Mouse (Mus musculus): ENCODE measurements around the gene Ntn4.
A peak's percentile ranks its signal among the peaks of the same experiment; 100 is the strongest.

Ntn4 gene

DNA sequence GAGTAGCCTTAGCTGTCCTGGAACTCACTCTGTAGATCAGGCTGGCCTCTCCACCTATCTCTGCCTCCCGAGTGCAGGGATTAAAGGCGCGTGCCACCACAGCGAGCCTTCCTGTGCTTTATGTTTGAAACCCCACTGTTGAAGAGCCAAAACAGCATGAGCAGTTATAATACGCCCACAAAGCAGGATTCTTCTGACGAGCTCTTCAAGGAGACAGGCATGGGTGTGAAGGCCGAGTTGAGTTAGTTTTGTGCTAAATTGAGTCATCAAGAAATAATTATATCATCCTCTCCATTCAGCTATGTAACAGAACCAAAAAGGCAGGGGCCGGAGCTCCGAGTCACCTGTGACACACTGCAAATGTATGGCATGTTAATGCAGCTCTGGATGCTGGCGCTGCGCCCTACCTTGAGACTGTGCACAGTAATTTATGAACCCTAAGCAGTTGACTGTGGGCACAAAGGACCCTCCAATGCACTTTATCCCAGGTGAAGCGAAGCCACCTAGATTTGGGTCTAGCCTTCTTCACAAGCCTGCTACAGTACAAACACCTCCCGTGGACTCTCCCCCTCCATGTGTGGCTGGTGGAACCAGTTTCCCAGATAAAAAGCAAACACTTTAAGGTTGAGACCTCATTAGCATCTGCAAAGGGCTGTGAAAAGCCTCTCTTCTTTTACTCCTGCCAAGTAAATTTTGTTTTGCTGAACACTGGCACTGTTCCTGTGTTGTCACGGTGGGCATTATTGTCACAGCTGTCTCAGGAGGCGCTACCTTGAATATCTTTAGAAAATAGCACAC lies 142.9 kb downstream of the Ntn4 start:
- DNase-seq (ENCODE audit: low read depth, low spot score) = peak; percentile 57

Measured in brain, adult 2 months (tissue).